Mouse (Mus musculus): ENCODE results near the gene Tmem170. TPM values are rescaled to one million over a fixed set of nuclear protein-coding genes. Genes with fewer than 3 reads are reported as not detected.

The Tmem170 gene
- polyA plus RNA-seq, 1 experiment from 2014 or later, result 11.8 TPM

GRCm38 (mm10) chr8:111888091-111888650 is 11.6 kb upstream of the Tmem170 start:
- H3K4me3 ChIP-seq (ENCODE audit: low read depth, low read length), result no peak overlapping the region
- WGBS, result 21% methylated on average over 7 of the region's 7 CpGs
- peaks cover 18% of the 10 kb centered on the region; the same call in 1 of the 2 replicates for H3K27me3 ChIP-seq (ENCODE audit: control insufficient read depth, insufficient read depth, low read length)
- H3K27ac ChIP-seq (ENCODE audit: low read length), result no peak overlapping the region
- no peaks in the 10 kb centered on the region for H3K36me3 ChIP-seq (ENCODE audit: control insufficient read depth, insufficient read depth, low read length)
- H3K9ac ChIP-seq (replicated peaks; ENCODE audit: low read depth, low read length), result no peak overlapping the region
- H3K9me3 ChIP-seq (ENCODE audit: control insufficient read depth, low read depth, low read length), result no peaks in the 10 kb centered on the region
- ATAC-seq (ENCODE audit: insufficient number of reproducible peaks, insufficient read depth, low FRiP score, low read depth), result peak; percentile 46; the same call in 1 of the 2 replicates
- peaks cover 16% of the 10 kb centered on the region for H3K4me1 ChIP-seq (ENCODE audit: control insufficient read depth, insufficient read depth, low read length)
- no peak overlapping the region for H3K4me2 ChIP-seq (replicated peaks; ENCODE audit: low read depth, low read length)

DNA sequence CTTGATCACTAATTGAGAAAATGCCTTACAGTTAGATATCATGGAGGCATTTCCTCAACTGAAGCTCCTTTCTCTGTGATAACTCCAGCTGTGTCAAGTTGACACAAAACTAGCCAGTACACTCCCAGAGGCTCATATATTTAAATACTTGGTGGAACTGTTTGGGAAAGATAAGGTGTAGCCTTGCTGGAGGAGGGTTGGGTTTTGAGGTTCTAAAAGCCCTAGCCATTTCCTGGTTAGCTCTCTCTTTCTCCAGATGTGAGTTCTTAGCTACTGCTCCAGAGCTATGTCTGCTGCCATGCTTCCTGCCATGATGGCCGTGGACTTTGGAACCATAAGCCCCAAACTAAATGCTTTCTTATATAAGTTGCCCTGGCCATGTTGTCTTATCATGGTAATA is 10.9 kb upstream of the Tmem170 start:
- no peak overlapping the region for H3K9ac ChIP-seq (replicated peaks; ENCODE audit: low read depth, low read length)
- no peak for ATAC-seq (ENCODE audit: insufficient number of reproducible peaks, insufficient read depth, low FRiP score, low read depth)
- H3K4me2 ChIP-seq (replicated peaks; ENCODE audit: low read depth, low read length), result no peak overlapping the region
- H3K9me3 ChIP-seq (ENCODE audit: control insufficient read depth, low read depth, low read length), result no peaks in the 10 kb centered on the region
- H3K4me3 ChIP-seq (ENCODE audit: low read depth, low read length), result no peak overlapping the region
- H3K36me3 ChIP-seq (ENCODE audit: control insufficient read depth, insufficient read depth, low read length), result no peaks in the 10 kb centered on the region
- peaks cover 16% of the 10 kb centered on the region for H3K4me1 ChIP-seq (ENCODE audit: control insufficient read depth, insufficient read depth, low read length)
- WGBS, result 88% methylated on average over 1 of the region's 1 CpGs
- no peak overlapping the region for H3K27ac ChIP-seq (ENCODE audit: low read length)
- H3K27me3 ChIP-seq (ENCODE audit: control insufficient read depth, insufficient read depth, low read length), result peaks cover 18% of the 10 kb centered on the region; the same call in 1 of the 2 replicates

DNA sequence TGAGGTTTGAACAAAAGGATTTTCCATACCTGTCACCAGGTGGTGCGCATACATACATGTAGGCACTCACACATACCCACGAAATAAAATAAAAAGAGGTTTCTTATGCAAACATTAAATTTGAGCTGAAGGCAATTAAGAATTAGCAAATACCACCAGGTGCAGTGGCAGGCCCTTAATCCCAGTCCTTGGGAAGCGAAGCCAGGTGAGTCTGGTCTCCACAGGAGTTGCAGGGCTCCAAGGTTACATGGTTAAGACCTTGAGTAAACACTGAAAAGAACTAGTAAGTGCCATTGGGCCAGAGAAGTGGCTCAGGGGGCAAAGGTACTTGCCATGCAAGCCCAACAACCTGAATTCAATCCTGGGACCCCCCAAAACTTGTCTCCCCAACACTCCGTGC is 7.1 kb upstream of the Tmem170 start:
- Histone ChIP-seq H3K27ac (ENCODE audit: low read length) (no peak overlapping the region), H3K4me2 (replicated peaks; ENCODE audit: low read depth, low read length) (no peak overlapping the region), H3K4me3 (ENCODE audit: low read depth, low read length) (no peak overlapping the region), H3K9ac (replicated peaks; ENCODE audit: low read depth, low read length) (no peak overlapping the region), H3K27me3 (ENCODE audit: control insufficient read depth, insufficient read depth, low read length) (no peaks in the 10 kb centered on the region), H3K4me1 (ENCODE audit: control insufficient read depth, insufficient read depth, low read length) (peaks cover 8% of the 10 kb centered on the region), H3K36me3 (ENCODE audit: control insufficient read depth, insufficient read depth, low read length) (no peaks in the 10 kb centered on the region), H3K9me3 (ENCODE audit: control insufficient read depth, low read depth, low read length) (no peaks in the 10 kb centered on the region)
- WGBS, result 72% methylated on average over 4 of the region's 4 CpGs
- no peak for ATAC-seq (ENCODE audit: insufficient number of reproducible peaks, insufficient read depth, low FRiP score, low read depth)

DNA sequence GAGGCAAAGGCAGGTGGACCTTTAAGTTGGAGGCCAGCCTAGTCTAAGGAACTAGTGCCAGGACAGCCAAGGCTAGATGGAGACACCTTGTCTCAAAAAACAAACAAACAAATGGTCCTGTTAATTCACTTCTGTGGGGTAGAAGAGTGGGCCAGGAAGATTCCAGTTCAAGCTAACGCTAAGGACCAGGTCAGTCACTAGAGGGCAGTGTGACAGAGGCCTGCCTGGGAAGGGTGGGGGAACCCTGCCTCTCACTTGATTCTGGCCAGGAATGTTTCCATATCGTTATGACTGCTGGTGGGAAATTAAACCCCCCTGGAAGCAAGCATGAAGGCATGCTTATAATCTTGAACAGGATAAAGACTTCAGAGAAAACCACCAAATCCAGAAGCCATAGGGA is 5.0 kb upstream of the Tmem170 start:
- no peaks in the 10 kb centered on the region for H3K9me3 ChIP-seq (ENCODE audit: control insufficient read depth, low read depth, low read length)
- WGBS, result 2% methylated on average over 2 of the region's 2 CpGs
- no peak overlapping the region for H3K4me2 ChIP-seq (replicated peaks; ENCODE audit: low read depth, low read length)
- no peak overlapping the region for H3K27ac ChIP-seq (ENCODE audit: low read length)
- no peaks in the 10 kb centered on the region for H3K27me3 ChIP-seq (ENCODE audit: control insufficient read depth, insufficient read depth, low read length)
- H3K4me3 ChIP-seq (ENCODE audit: low read depth, low read length), result no peak overlapping the region
- no peak for ATAC-seq (ENCODE audit: insufficient number of reproducible peaks, insufficient read depth, low FRiP score, low read depth)
- no peaks in the 10 kb centered on the region for H3K36me3 ChIP-seq (ENCODE audit: control insufficient read depth, insufficient read depth, low read length)
- H3K4me1 ChIP-seq (ENCODE audit: control insufficient read depth, insufficient read depth, low read length), result no peaks in the 10 kb centered on the region
- H3K9ac ChIP-seq (replicated peaks; ENCODE audit: low read depth, low read length), result no peak overlapping the region

DNA sequence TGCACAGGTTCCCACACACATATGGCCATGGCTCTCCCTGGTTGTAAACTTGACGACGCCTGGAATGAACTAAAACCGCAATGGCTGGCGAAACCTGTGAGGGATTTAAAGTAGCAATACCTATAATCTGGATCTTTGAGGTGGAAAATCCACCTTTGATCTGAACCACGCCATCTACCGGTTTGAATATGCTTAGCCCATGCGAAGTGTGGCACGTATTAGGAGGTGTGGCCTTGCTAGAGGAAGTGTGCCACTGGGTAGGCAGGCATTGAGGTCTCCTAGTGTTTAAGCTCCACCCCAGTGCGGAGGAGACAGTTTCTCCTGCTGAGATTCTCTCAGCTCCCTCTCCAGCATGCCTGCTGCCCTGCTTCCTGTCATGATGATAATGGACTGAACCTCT is 1.2 kb upstream of the Tmem170 start:
- Histone ChIP-seq H3K9me3 (ENCODE audit: control insufficient read depth, low read depth, low read length) (no peaks in the 10 kb centered on the region), H3K27me3 (ENCODE audit: control insufficient read depth, insufficient read depth, low read length) (no peaks in the 10 kb centered on the region), H3K27ac (ENCODE audit: low read length) (no peak overlapping the region), H3K4me2 (replicated peaks; ENCODE audit: low read depth, low read length) (no peak overlapping the region), H3K4me1 (ENCODE audit: control insufficient read depth, insufficient read depth, low read length) (no peaks in the 10 kb centered on the region), H3K36me3 (ENCODE audit: control insufficient read depth, insufficient read depth, low read length) (no peaks in the 10 kb centered on the region), H3K4me3 (ENCODE audit: low read depth, low read length) (no peak overlapping the region), H3K9ac (replicated peaks; ENCODE audit: low read depth, low read length) (no peak overlapping the region)
- no peak for ATAC-seq (ENCODE audit: insufficient number of reproducible peaks, insufficient read depth, low FRiP score, low read depth)
- 71% methylated on average over 9 of the region's 9 CpGs for WGBS

DNA sequence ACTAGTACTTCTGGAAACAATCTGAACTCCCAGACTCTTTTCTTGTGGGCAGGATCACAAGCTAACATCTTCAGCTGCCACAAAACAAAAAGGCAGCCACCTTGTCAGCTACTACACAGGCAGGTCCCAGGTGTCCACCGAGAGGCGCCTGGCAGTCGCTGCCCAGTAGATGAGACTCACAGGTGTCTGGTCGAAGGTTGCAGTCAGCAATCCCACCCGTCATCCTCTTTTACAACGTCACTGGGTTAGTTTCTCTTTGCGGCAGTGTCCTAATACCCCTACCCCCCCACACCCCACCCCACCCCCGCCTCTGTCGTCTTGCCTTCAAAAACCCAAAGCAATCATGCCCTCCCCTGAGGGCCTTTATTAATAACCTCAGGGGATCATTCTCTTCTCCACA is 792 bp downstream of the Tmem170 start:
- H3K36me3 ChIP-seq (ENCODE audit: control insufficient read depth, insufficient read depth, low read length), result no peaks in the 10 kb centered on the region
- peak overlapping the region; percentile 65 for H3K4me3 ChIP-seq (ENCODE audit: low read depth, low read length)
- peak overlapping the region; percentile 67 for H3K4me2 ChIP-seq (replicated peaks; ENCODE audit: low read depth, low read length)
- H3K9me3 ChIP-seq (ENCODE audit: control insufficient read depth, low read depth, low read length), result no peaks in the 10 kb centered on the region
- no peak overlapping the region for H3K27ac ChIP-seq (ENCODE audit: low read length)
- H3K4me1 ChIP-seq (ENCODE audit: control insufficient read depth, insufficient read depth, low read length), result no peaks in the 10 kb centered on the region
- peak overlapping the region; percentile 43 for H3K9ac ChIP-seq (replicated peaks; ENCODE audit: low read depth, low read length)
- no peaks in the 10 kb centered on the region for H3K27me3 ChIP-seq (ENCODE audit: control insufficient read depth, insufficient read depth, low read length)
- WGBS, result 16% methylated on average over 9 of the region's 9 CpGs
- ATAC-seq (ENCODE audit: insufficient number of reproducible peaks, insufficient read depth, low FRiP score, low read depth), result no peak

- ATAC-seq (ENCODE audit: insufficient number of reproducible peaks, insufficient read depth, low FRiP score, low read depth), result no peak
- Histone ChIP-seq H3K4me2 (replicated peaks; ENCODE audit: low read depth, low read length) (no peak overlapping the region), H3K36me3 (ENCODE audit: control insufficient read depth, insufficient read depth, low read length) (no peaks in the 10 kb centered on the region; the same call in 1 of the 2 replicates), H3K9ac (replicated peaks; ENCODE audit: low read depth, low read length) (no peak overlapping the region), H3K27me3 (ENCODE audit: control insufficient read depth, insufficient read depth, low read length) (no peaks in the 10 kb centered on the region), H3K4me3 (ENCODE audit: low read depth, low read length) (no peak overlapping the region), H3K4me1 (ENCODE audit: control insufficient read depth, insufficient read depth, low read length) (no peaks in the 10 kb centered on the region), H3K9me3 (ENCODE audit: control insufficient read depth, low read depth, low read length) (no peaks in the 10 kb centered on the region), H3K27ac (ENCODE audit: low read length) (no peak overlapping the region)
- WGBS, result 89% methylated on average over 3 of the region's 3 CpGs
These were observed 5.3 kb downstream of the Tmem170 start for GRCm38 (mm10) chr8:111871278-111871677.

DNA sequence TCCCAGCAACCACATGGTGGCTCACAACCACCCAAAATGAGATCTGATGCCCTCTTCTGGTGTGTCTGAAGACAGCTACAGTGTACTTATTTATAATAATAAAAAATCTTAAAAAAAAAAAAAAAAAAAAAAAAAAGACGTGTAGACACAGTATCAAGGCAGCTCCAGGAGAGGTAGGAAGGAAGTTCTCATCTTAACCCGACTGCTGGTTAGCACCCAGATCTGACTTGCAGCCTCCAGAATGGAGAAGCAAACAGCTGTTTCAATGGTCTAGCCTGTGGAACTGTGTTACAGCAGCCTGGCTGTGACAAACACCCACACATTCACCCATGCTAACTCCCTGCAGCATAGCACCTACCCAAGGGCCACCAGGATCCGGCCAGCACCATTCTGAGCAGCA is 6.2 kb downstream of the Tmem170 start:
- Histone ChIP-seq H3K27me3 (ENCODE audit: control insufficient read depth, insufficient read depth, low read length) (no peaks in the 10 kb centered on the region), H3K4me1 (ENCODE audit: control insufficient read depth, insufficient read depth, low read length) (no peaks in the 10 kb centered on the region), H3K27ac (ENCODE audit: low read length) (no peak overlapping the region), H3K9ac (replicated peaks; ENCODE audit: low read depth, low read length) (no peak overlapping the region), H3K36me3 (ENCODE audit: control insufficient read depth, insufficient read depth, low read length) (peaks cover 6% of the 10 kb centered on the region; the same call in 1 of the 2 replicates), H3K4me2 (replicated peaks; ENCODE audit: low read depth, low read length) (no peak overlapping the region), H3K9me3 (ENCODE audit: control insufficient read depth, low read depth, low read length) (no peaks in the 10 kb centered on the region), H3K4me3 (ENCODE audit: low read depth, low read length) (no peak overlapping the region)
- WGBS, result 87% methylated on average over 3 of the region's 3 CpGs
- ATAC-seq (ENCODE audit: insufficient number of reproducible peaks, insufficient read depth, low FRiP score, low read depth), result no peak

DNA sequence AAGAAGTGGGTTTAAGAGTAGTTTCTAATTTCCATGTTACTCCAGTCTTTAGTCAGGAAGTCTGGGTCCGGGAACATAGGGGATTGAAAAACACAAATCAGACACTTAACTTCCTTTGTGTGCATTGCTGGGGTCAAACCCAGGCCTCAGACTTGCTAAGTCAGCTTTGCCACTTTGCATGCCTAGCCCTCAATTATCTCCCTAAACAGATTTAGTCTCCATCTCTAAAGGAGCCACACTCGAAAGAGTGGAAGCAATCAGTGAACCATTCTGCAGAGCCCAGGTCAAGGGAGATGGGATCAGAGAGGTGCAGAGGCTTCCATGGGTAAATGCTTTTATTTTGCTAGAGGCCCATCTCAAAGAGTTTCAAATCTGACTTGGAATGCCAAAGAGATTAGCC is 7.9 kb downstream of the Tmem170 start:
- WGBS, result 54% methylated on average over 2 of the region's 2 CpGs
- no peak overlapping the region for H3K4me2 ChIP-seq (replicated peaks; ENCODE audit: low read depth, low read length)
- H3K36me3 ChIP-seq (ENCODE audit: control insufficient read depth, insufficient read depth, low read length), result peaks cover 6% of the 10 kb centered on the region; the same call in 1 of the 2 replicates
- H3K27ac ChIP-seq (ENCODE audit: low read length), result no peak overlapping the region
- no peak overlapping the region for H3K9ac ChIP-seq (replicated peaks; ENCODE audit: low read depth, low read length)
- no peak for ATAC-seq (ENCODE audit: insufficient number of reproducible peaks, insufficient read depth, low FRiP score, low read depth)
- H3K4me3 ChIP-seq (ENCODE audit: low read depth, low read length), result no peak overlapping the region
- H3K27me3 ChIP-seq (ENCODE audit: control insufficient read depth, insufficient read depth, low read length), result no peaks in the 10 kb centered on the region
- H3K4me1 ChIP-seq (ENCODE audit: control insufficient read depth, insufficient read depth, low read length), result no peaks in the 10 kb centered on the region
- no peaks in the 10 kb centered on the region for H3K9me3 ChIP-seq (ENCODE audit: control insufficient read depth, low read depth, low read length)
